Mouse (Mus musculus) hindbrain, embryonic 14.5 days (tissue): ENCODE data around the gene Megf8. TPM values are rescaled to one million over a fixed set of nuclear protein-coding genes. Genes with fewer than 3 reads are reported as not detected.

ENCODE experiments used
- ATAC-seq: fragments of 200-750 bp; cut with Nextera tagmentation; 2 replicates; pipeline ENCODE4 v1.8.0; 2017; ENCODE audit warnings: moderate number of reproducible peaks, mild to moderate bottlenecking, moderate TSS enrichment, moderate library complexity; ENCODE audit not compliant: low FRiP score
- DNase-seq: peaks from one replicate; pipeline ENCODE4 v3.0.0-alpha.2; 2015; ENCODE audit warnings: low spot score
- H3K27ac ChIP-seq: fragments of 300-500 bp; sonication (generic); 2 replicates; pipeline ENCODE4 v1.5.1; 2014; ENCODE audit warnings: mild to moderate bottlenecking, moderate library complexity
- H3K27me3 ChIP-seq: fragments of 300-500 bp; sonication (generic); 2 replicates; pipeline ENCODE4 v1.6.1; 2014; ENCODE audit warnings: mild to moderate bottlenecking, low read length, mixed read lengths; ENCODE audit not compliant: control insufficient read depth, insufficient read depth
- H3K36me3 ChIP-seq: fragments of 300-500 bp; sonication (generic); replicated peaks from 2 replicates; pipeline ENCODE4 v1.6.1; 2014; ENCODE audit not compliant: control insufficient read depth, insufficient read depth
- H3K4me1 ChIP-seq: fragments of 300-500 bp; sonication (generic); replicated peaks from 2 replicates; pipeline ENCODE4 v1.6.1; 2014; ENCODE audit warnings: antibody characterized with exemption, low read length, mixed read lengths; ENCODE audit not compliant: control insufficient read depth, insufficient read depth
- H3K4me2 ChIP-seq: fragments of 300-500 bp; sonication (generic); replicated peaks from 2 replicates; pipeline ENCODE4 v1.6.1; 2014; ENCODE audit warnings: mild to moderate bottlenecking, moderate library complexity
- H3K4me3 ChIP-seq: fragments of 300-500 bp; sonication (generic); replicated peaks from 2 replicates; pipeline ENCODE4 v1.5.1; 2014; ENCODE audit warnings: mild to moderate bottlenecking, low read length
- H3K9ac ChIP-seq: fragments of 300-500 bp; sonication (generic); 2 replicates; pipeline ENCODE4 v1.6.1; 2014
- H3K9me3 ChIP-seq: fragments of 300-500 bp; sonication (generic); 2 replicates; pipeline ENCODE4 v1.6.1; 2016; ENCODE audit warnings: low read length; ENCODE audit not compliant: control insufficient read depth
- WGBS: fragments of 180-500 bp; shearing (Covaris S2); extraction: QIAGEN DNeasy Blood & Tissue Kit; methylation state at CpG from one replicate; pipeline ENCODE4 v1.1.7; 2014; 5-methylcytosine and 5-hydroxymethylcytosine counted together
- polyA plus RNA-seq: library from polyadenylated mRNA; unstranded; fragments of >200 nt; fragmentation: Nextera tagmentation; extraction: Ambion mirVana; gene quantifications from 2 replicates; pipeline ENCODE4 v1.2.1, GENCODE M21; 2014

The Megf8 gene
- polyA plus RNA-seq, 1 experiment from 2014 or later, result 22.0 TPM

GRCm38 (mm10) chr7:25271651-25272444 lies 45.1 kb upstream of the Megf8 start:
- Histone ChIP-seq H3K36me3 (peaks cover 32% of the 10 kb centered on the region), H3K4me2 (no peak overlapping the region), H3K27me3 (no peaks in the 10 kb centered on the region), H3K27ac (no peak overlapping the region), H3K9me3 (no peaks in the 10 kb centered on the region), H3K4me1 (peaks cover 38% of the 10 kb centered on the region), H3K4me3 (no peak overlapping the region), H3K9ac (no peak overlapping the region)
- ATAC-seq (no peak), DNase-seq (no peak)
- WGBS, result 88% methylated on average over 30 of the region's 30 CpGs

DNA sequence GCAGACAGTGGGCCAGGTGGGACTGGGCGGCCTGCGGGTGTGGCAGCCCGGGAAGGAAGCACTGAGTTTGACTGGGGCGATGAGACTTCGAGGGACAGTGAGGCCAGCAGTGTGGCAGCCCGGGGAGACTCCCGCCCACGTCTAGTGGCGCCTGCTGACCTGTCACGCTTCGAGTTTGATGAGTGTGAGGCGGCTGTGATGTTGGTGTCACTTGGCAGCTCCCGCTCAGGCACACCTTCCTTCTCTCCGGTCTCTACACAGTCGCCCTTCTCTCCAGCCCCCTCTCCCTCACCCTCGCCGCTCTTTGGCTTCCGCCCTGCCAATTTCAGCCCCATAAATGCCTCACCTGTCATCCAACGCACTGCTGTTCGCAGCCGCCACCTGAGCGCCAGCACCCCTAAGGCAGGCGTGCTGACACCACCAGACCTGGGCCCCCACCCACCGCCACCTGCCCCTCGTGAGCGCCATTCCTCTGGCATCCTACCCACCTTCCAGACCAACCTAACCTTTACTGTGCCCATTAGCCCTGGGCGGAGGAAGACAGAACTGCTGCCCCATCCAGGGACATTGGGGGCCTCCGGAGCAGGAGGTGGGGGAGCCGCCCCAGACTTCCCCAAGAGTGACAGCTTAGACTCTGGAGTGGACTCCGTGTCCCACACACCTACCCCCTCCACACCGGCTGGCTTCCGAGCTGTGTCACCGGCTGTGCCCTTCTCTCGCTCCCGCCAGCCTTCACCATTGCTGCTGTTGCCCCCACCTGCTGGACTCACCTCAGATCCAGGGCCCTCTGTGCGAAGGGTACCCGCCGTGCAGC lies 44.3 kb upstream of the Megf8 start:
- Histone ChIP-seq H3K27ac (no peak overlapping the region), H3K4me1 (peaks cover 43% of the 10 kb centered on the region), H3K27me3 (no peaks in the 10 kb centered on the region), H3K9ac (no peak overlapping the region), H3K36me3 (peaks cover 32% of the 10 kb centered on the region), H3K4me3 (no peak overlapping the region), H3K9me3 (no peaks in the 10 kb centered on the region), H3K4me2 (no peak overlapping the region)
- WGBS, result 92% methylated on average over 38 of the region's 38 CpGs
- ATAC-seq (no peak), DNase-seq (no peak)

DNA sequence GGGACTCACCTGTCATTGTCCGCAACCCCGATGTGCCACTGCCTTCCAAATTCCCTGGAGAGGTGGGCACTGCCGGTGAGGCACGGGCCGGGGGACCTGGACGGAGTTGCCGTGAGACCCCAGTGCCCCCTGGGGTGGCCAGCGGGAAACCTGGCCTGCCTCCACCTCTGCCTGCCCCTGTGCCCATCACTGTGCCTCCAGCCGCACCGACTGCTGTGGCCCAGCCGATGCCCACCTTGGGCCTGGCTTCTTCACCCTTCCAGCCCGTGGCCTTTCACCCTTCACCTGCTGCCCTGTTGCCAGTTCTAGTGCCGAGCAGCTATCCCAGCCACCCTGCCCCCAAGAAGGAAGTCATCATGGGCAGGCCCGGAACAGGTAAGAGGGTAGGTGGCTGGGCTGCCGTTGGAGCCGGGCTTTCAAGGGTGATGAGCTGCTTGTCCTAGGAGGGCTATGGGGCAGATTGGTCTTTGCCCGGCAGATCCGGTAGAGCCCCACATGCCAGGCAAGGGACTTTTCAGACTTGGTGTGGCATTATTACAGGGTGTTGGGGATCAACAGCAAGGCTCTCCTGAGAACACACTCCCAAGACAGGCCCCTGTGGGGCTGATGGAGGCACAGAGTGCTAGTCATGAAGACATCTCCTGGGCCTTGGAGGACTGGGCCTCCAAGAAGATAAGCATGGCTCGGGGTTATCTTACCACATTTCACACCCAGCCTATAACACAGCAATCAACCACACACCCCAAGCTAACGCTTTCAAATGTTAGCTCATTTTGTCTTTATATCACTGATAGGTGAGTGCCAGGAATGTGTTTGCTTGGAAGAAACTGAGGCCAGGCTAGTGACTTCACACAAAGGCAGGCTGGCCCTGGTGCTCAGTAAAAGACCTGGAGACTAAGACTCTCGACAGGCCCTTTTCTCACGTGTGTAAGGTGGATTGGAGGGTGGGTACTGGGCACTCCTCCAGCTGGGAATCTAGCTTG lies 43.4 kb upstream of the Megf8 start:
- no peak for ATAC-seq
- Histone ChIP-seq H3K4me1 (peaks cover 48% of the 10 kb centered on the region), H3K9me3 (no peaks in the 10 kb centered on the region), H3K4me2 (no peak overlapping the region), H3K36me3 (peaks cover 32% of the 10 kb centered on the region), H3K27ac (no peak overlapping the region), H3K4me3 (no peak overlapping the region), H3K9ac (0 out of 2 replicates have a peak overlapping the region, but pooled peaks have one; percentile 11), H3K27me3 (no peaks in the 10 kb centered on the region)
- WGBS, result 91% methylated on average over 22 of the region's 22 CpGs
- DNase-seq, result no peak

DNA sequence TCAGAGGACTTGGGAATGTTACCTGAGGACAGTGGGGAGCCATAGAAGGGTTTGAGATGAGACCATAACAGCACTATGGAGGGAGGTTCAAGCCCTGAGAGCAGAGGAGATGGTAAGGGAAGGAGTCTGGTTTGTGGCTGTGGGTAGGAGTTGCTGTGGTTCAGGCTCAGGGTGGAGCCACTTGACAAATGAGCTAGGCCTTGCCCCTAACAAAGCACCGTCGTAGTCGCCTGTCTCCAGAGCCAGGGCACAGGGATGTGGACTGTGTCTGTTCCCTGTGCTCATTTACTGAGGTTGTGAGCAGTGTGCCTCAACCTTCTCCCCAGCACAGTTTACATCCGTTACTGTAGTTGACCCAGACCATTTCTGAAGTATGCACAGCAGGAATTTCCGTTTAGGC lies 42.4 kb upstream of the Megf8 start:
- Histone ChIP-seq H3K27ac (no peak overlapping the region), H3K4me1 (peaks cover 41% of the 10 kb centered on the region), H3K36me3 (peaks cover 32% of the 10 kb centered on the region), H3K27me3 (no peaks in the 10 kb centered on the region), H3K9me3 (no peaks in the 10 kb centered on the region), H3K4me2 (no peak overlapping the region), H3K4me3 (no peak overlapping the region), H3K9ac (0 out of 2 replicates have a peak overlapping the region, but pooled peaks have one; percentile 11)
- DNase-seq (no peak), ATAC-seq (no peak)
- WGBS, result 59% methylated on average over 5 of the region's 5 CpGs

GRCm38 (mm10) chr7:25274996-25275395 lies 42.0 kb upstream of the Megf8 start:
- H3K27ac ChIP-seq, result no peak overlapping the region
- H3K27me3 ChIP-seq, result no peaks in the 10 kb centered on the region
- H3K36me3 ChIP-seq, result peaks cover 32% of the 10 kb centered on the region
- DNase-seq (no peak), ATAC-seq (no peak)
- H3K4me2 ChIP-seq, result no peak overlapping the region
- H3K4me3 ChIP-seq, result no peak overlapping the region
- WGBS, result 93% methylated on average over 3 of the region's 3 CpGs
- H3K9ac ChIP-seq, result 0 out of 2 replicates have a peak overlapping the region, but pooled peaks have one; percentile 9
- peaks cover 41% of the 10 kb centered on the region for H3K4me1 ChIP-seq
- no peaks in the 10 kb centered on the region for H3K9me3 ChIP-seq

DNA sequence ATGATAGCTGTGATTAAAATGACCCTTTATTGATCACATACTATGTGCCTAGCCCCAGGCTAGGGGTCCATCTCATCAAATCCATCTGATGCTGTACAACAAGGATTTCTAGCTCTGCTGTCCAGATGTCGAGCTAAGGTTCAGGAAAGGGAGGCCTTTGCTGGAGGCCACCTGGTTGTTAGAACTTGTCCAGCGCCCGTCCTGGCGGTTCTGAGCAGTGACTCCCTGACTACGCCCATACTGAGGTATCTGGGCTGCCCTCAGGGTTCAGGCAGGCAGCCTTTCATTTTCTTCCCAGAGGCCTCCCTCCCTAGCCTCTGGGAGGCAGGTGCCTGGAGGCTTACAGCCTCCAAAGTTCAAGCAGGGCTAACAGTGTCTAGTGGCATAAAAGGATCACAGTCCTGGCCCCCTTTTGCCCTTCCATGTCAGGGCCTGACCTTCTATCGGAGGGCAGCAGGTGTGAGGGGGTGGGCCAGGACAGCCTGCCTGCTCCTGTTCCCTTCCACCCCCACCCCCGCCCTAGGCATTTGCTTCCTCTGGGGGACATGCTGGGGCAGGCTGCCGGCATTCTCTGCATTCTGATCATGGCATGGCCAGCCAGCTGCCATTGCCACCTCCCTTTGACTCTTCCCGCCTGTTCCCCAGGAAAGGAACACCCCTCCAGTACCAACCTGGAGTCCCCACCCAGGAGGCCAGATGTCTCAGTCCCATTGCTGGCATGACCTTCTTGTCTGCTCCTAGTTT lies 41.2 kb upstream of the Megf8 start:
- no peaks in the 10 kb centered on the region for H3K27me3 ChIP-seq
- H3K4me3 ChIP-seq, result no peak overlapping the region
- peaks cover 46% of the 10 kb centered on the region for H3K4me1 ChIP-seq
- DNase-seq (no peak), ATAC-seq (no peak)
- H3K36me3 ChIP-seq, result peaks cover 32% of the 10 kb centered on the region
- WGBS, result 62% methylated on average over 9 of the region's 9 CpGs
- H3K9ac ChIP-seq, result no peak overlapping the region; the same call in 1 of the 2 replicates
- H3K9me3 ChIP-seq, result no peaks in the 10 kb centered on the region
- no peak overlapping the region for H3K4me2 ChIP-seq
- H3K27ac ChIP-seq, result no peak overlapping the region

GRCm38 (mm10) chr7:25277405-25277804 lies 39.6 kb upstream of the Megf8 start:
- WGBS, result 96% methylated on average over 4 of the region's 4 CpGs
- H3K4me3 ChIP-seq, result no peak overlapping the region
- peak overlapping the region; percentile 99 for H3K27ac ChIP-seq
- peak overlapping the region; percentile 82 for H3K9ac ChIP-seq
- H3K36me3 ChIP-seq, result peaks cover 19% of the 10 kb centered on the region
- no peak for ATAC-seq
- peak overlapping the region; percentile 79 for H3K4me2 ChIP-seq
- no peak for DNase-seq
- no peaks in the 10 kb centered on the region for H3K9me3 ChIP-seq
- H3K27me3 ChIP-seq, result no peaks in the 10 kb centered on the region
- H3K4me1 ChIP-seq, result peaks cover 56% of the 10 kb centered on the region

- Histone ChIP-seq H3K9me3 (no peaks in the 10 kb centered on the region), H3K9ac (peak overlapping the region; percentile 82), H3K36me3 (peaks cover 14% of the 10 kb centered on the region), H3K4me1 (peaks cover 56% of the 10 kb centered on the region), H3K27me3 (no peaks in the 10 kb centered on the region), H3K4me2 (peak overlapping the region; percentile 79), H3K27ac (peak overlapping the region; percentile 99), H3K4me3 (peak overlapping the region; percentile 65)
- WGBS, result 20% methylated on average over 4 of the region's 4 CpGs
- no peak for DNase-seq
- ATAC-seq, result no peak
Observed at GRCm38 (mm10) chr7:25277998-25278340, 39.0 kb upstream of the Megf8 start.
